ENCODE assay signal across 11 mouse cellular contexts in genomic region chr8:94180561-94180908, GRCm38 (mm10). TPM values are rescaled to one million over a fixed set of nuclear protein-coding genes. Genes with fewer than 3 reads are reported as not detected.
DNase-seq lines count a peak whose midpoint lies in the region; ATAC-seq lines count a peak whose summit lies in the region.
"Had no signal": no experiment of that assay in that cellular context is flagged by ENCODE, and none has a peak within 500 bp of the region (broad histone marks: within the 10 kb centered on the region; RNA-seq: fewer than 3 reads in every experiment).

No protein-coding gene starts in this region.

- ATAC-seq in heart, embryonic 12.5 days (ENCODE audit: insufficient number of reproducible peaks, low FRiP score) = no peak
- no peak for ATAC-seq in lung, embryonic 15.5 days (ENCODE audit: borderline replicate concordance, extremely low read depth, low FRiP score, low TSS enrichment)
- ATAC-seq in forebrain, embryonic 13.5 days = no peak
- no peak for ATAC-seq in stomach, embryonic 14.5 days (ENCODE audit: insufficient number of reproducible peaks, insufficient read depth, low FRiP score, low read depth)
- ATAC-seq: midbrain, embryonic 15.5 days had no signal

- H3K27ac ChIP-seq in heart, embryonic 12.5 days (ENCODE audit: poor library complexity, severe bottlenecking) = no peak overlapping the region
- H3K27ac ChIP-seq in lung, embryonic 15.5 days = no peak overlapping the region
- no peak overlapping the region for H3K27ac ChIP-seq in forebrain, embryonic 13.5 days
- no peak overlapping the region for H3K27ac ChIP-seq in stomach, embryonic 14.5 days (ENCODE audit: low read length)
- H3K27ac ChIP-seq: midbrain, embryonic 15.5 days had no signal

- H3K27me3 ChIP-seq in heart, embryonic 12.5 days (replicated peaks) = peaks cover 79% of the 10 kb centered on the region
- H3K27me3 ChIP-seq in lung, embryonic 15.5 days = peaks cover 88% of the 10 kb centered on the region
- peaks cover 85% of the 10 kb centered on the region for H3K27me3 ChIP-seq in forebrain, embryonic 13.5 days
- peaks cover 27% of the 10 kb centered on the region for H3K27me3 ChIP-seq in stomach, embryonic 14.5 days (ENCODE audit: control insufficient read depth, insufficient read depth, low read length)

- DNase-seq in heart, adult 11 months = no peak
- DNase-seq in lung, postnatal 36 days = no peak
- DNase-seq in urinary bladder, postnatal 36 days (ENCODE audit: low spot score in 2 of 2) = no peak
- DNase-seq in c-Kit-positive CD71-positive TER-119-positive erythroid progenitor cells, embryonic 14.5 days (ENCODE audit: low spot score) = no peak
- DNase-seq: right cerebral cortex, postnatal 14 days had no signal

- peak overlapping the region; percentile 53 for H3K4me3 ChIP-seq in heart, embryonic 12.5 days
- H3K4me3 ChIP-seq in lung, embryonic 15.5 days = no peak overlapping the region
- H3K4me3 ChIP-seq in forebrain, embryonic 13.5 days = no peak overlapping the region; the same call in 1 of the 2 replicates
- H3K4me3 ChIP-seq in stomach, embryonic 14.5 days (ENCODE audit: low read depth, low read length) = peak overlapping the region; percentile 44; the same call in 1 of the 2 replicates

- H3K36me3 ChIP-seq in heart, embryonic 12.5 days = no peaks in the 10 kb centered on the region
- no peaks in the 10 kb centered on the region for H3K36me3 ChIP-seq in lung, embryonic 15.5 days
- no peaks in the 10 kb centered on the region for H3K36me3 ChIP-seq in forebrain, embryonic 13.5 days (ENCODE audit: poor library complexity, severe bottlenecking)
- no peaks in the 10 kb centered on the region for H3K36me3 ChIP-seq in stomach, embryonic 14.5 days (ENCODE audit: control insufficient read depth, insufficient read depth, low read length)
- H3K36me3 ChIP-seq: midbrain, embryonic 15.5 days had no signal

- WGBS in heart, embryonic 12.5 days = 84% methylated on average over 1 of the region's 1 CpGs
- WGBS in lung, embryonic 15.5 days = 75% methylated on average over 1 of the region's 1 CpGs
- 87% methylated on average over 1 of the region's 1 CpGs for WGBS in forebrain, embryonic 13.5 days
- WGBS in stomach, embryonic 14.5 days = 79% methylated on average over 1 of the region's 1 CpGs

- peaks cover 31% of the 10 kb centered on the region for H3K4me1 ChIP-seq in heart, embryonic 12.5 days (replicated peaks)
- H3K4me1 ChIP-seq in lung, embryonic 15.5 days = peaks cover 30% of the 10 kb centered on the region
- H3K4me1 ChIP-seq in forebrain, embryonic 13.5 days = peaks cover 27% of the 10 kb centered on the region
- peaks cover 15% of the 10 kb centered on the region; the same call in 1 of the 2 replicates for H3K4me1 ChIP-seq in stomach, embryonic 14.5 days (ENCODE audit: control insufficient read depth, insufficient read depth, low read length)

- peak overlapping the region; percentile 85 for H3K4me2 ChIP-seq in heart, embryonic 12.5 days
- peak overlapping the region; percentile 81; the same call in 1 of the 2 replicates for H3K4me2 ChIP-seq in lung, embryonic 15.5 days
- peak overlapping the region; percentile 76; the same call in 1 of the 2 replicates for H3K4me2 ChIP-seq in forebrain, embryonic 13.5 days
- H3K4me2 ChIP-seq in stomach, embryonic 14.5 days (replicated peaks; ENCODE audit: low read depth, low read length) = peak overlapping the region; percentile 80

- H3K9ac ChIP-seq in heart, embryonic 12.5 days = no peak overlapping the region
- no peak overlapping the region for H3K9ac ChIP-seq in lung, embryonic 15.5 days
- no peak overlapping the region for H3K9ac ChIP-seq in forebrain, embryonic 13.5 days
- H3K9ac ChIP-seq in stomach, embryonic 14.5 days (replicated peaks; ENCODE audit: low read depth, low read length) = no peak overlapping the region
- H3K9ac ChIP-seq: midbrain, embryonic 15.5 days had no signal

- H3K9me3 ChIP-seq in heart, embryonic 12.5 days (replicated peaks) = no peaks in the 10 kb centered on the region
- no peaks in the 10 kb centered on the region for H3K9me3 ChIP-seq in lung, embryonic 15.5 days
- H3K9me3 ChIP-seq in forebrain, embryonic 13.5 days (replicated peaks) = no peaks in the 10 kb centered on the region
- no peaks in the 10 kb centered on the region for H3K9me3 ChIP-seq in stomach, embryonic 14.5 days (ENCODE audit: control insufficient read depth, low read depth, low read length)
- H3K9me3 ChIP-seq: midbrain, embryonic 15.5 days had no signal

RNA-seq across cellular contexts. Expression of gene Mt1, which starts 1.7 kb away (rescaled TPM):
- polyA plus RNA-seq in heart, embryonic 12.5 days (2016; fragmentation: Nextera tagmentation; extraction: Ambion mirVana) = 129 and 209 TPM in 2 replicates
- polyA plus RNA-seq in lung, embryonic 15.5 days (2015; fragmentation: Nextera tagmentation; extraction: Ambion mirVana) = 144 and 179 TPM in 2 replicates
- 91.0 and 105 TPM in 2 replicates for polyA plus RNA-seq in forebrain, embryonic 13.5 days (2015; fragmentation: Nextera tagmentation; extraction: Ambion mirVana)
- 888 and 910 TPM in 2 replicates for polyA plus RNA-seq in stomach, embryonic 14.5 days (2014; fragmentation: Nextera tagmentation; extraction: Ambion mirVana)

RNA-seq across cellular contexts. Expression of gene Mt2, which starts 8.1 kb away (rescaled TPM):
- polyA plus RNA-seq in heart, embryonic 12.5 days (2016; fragmentation: Nextera tagmentation; extraction: Ambion mirVana) = 23.6 and 39.2 TPM in 2 replicates
- 26.6 and 33.1 TPM in 2 replicates for polyA plus RNA-seq in lung, embryonic 15.5 days (2015; fragmentation: Nextera tagmentation; extraction: Ambion mirVana)
- 41.0 and 48.0 TPM in 2 replicates for polyA plus RNA-seq in forebrain, embryonic 13.5 days (2015; fragmentation: Nextera tagmentation; extraction: Ambion mirVana)
- polyA plus RNA-seq in stomach, embryonic 14.5 days (2014; fragmentation: Nextera tagmentation; extraction: Ambion mirVana) = 310 and 332 TPM in 2 replicates

RNA-seq across cellular contexts. Expression of gene Mt3, which starts 28.1 kb away (rescaled TPM):
- polyA plus RNA-seq in heart, embryonic 12.5 days (2016; fragmentation: Nextera tagmentation; extraction: Ambion mirVana) = 24.7 and 25.0 TPM in 2 replicates
- polyA plus RNA-seq in lung, embryonic 15.5 days (2015; fragmentation: Nextera tagmentation; extraction: Ambion mirVana) = 5.5 and 5.7 TPM in 2 replicates
- polyA plus RNA-seq in forebrain, embryonic 13.5 days (2015; fragmentation: Nextera tagmentation; extraction: Ambion mirVana) = 188 and 208 TPM in 2 replicates
- 3.6 and 6.4 TPM in 2 replicates for polyA plus RNA-seq in stomach, embryonic 14.5 days (2014; fragmentation: Nextera tagmentation; extraction: Ambion mirVana)

RNA-seq across cellular contexts. Expression of gene Nup93, which starts 33.8 kb away (rescaled TPM):
- polyA plus RNA-seq in heart, embryonic 12.5 days (2016; fragmentation: Nextera tagmentation; extraction: Ambion mirVana) = 71.6 and 73.6 TPM in 2 replicates
- polyA plus RNA-seq in lung, embryonic 15.5 days (2015; fragmentation: Nextera tagmentation; extraction: Ambion mirVana) = 99.9 and 101 TPM in 2 replicates
- 83.6 and 98.8 TPM in 2 replicates for polyA plus RNA-seq in forebrain, embryonic 13.5 days (2015; fragmentation: Nextera tagmentation; extraction: Ambion mirVana)
- 74.6 and 82.1 TPM in 2 replicates for polyA plus RNA-seq in stomach, embryonic 14.5 days (2014; fragmentation: Nextera tagmentation; extraction: Ambion mirVana)

RNA-seq across cellular contexts. Expression of gene Mt4, which starts 43.5 kb away (rescaled TPM):
- polyA plus RNA-seq in heart, embryonic 12.5 days (2016; fragmentation: Nextera tagmentation; extraction: Ambion mirVana) = not detected in 2 replicates
- polyA plus RNA-seq in lung, embryonic 15.5 days (2015; fragmentation: Nextera tagmentation; extraction: Ambion mirVana) = not detected in 2 replicates
- polyA plus RNA-seq in forebrain, embryonic 13.5 days (2015; fragmentation: Nextera tagmentation; extraction: Ambion mirVana) = not detected in 2 replicates
- not detected in 2 replicates for polyA plus RNA-seq in stomach, embryonic 14.5 days (2014; fragmentation: Nextera tagmentation; extraction: Ambion mirVana)
- polyA plus RNA-seq: midbrain, embryonic 15.5 days; urinary bladder, adult 2 months had no signal

Comparison
In these comparisons a context has a peak if more than half of its experiments do, and no peak if none do; other contexts are left out.
1. H3K4me3 ChIP-seq: peak in heart, embryonic 12.5 days (single experiment) and stomach, embryonic 14.5 days (single experiment); none in lung, embryonic 15.5 days (single experiment) and forebrain, embryonic 13.5 days (single experiment).
2. Peak in every context shown above with its lines, with median percentiles within 50 percentile points of each other: H3K4me2 ChIP-seq.